Mouse (Mus musculus) adrenal gland, postnatal 25 days (tissue): ENCODE data around the gene Cercam. TPM values are rescaled to one million over a fixed set of nuclear protein-coding genes. Genes with fewer than 3 reads are reported as not detected.
"Not testable (repeated sequence)": the region's sequence is repeated elsewhere in the genome, so short reads cannot be mapped to it uniquely, and the experiment has no call there.

ENCODE experiments used
- DNase-seq: peaks from one replicate; pipeline ENCODE4 v3.0.0; 2021; ENCODE audit warnings: mixed read lengths
- microRNA-seq, 2 experiments: library from miRNA; unstranded; fragments of <30 nt; microRNA quantifications; one replicate each; pipeline ENCODE4 v1.2.0; 2021
- total RNA-seq: library from RNA; stranded (reverse); gene quantifications from 2 replicates; pipeline ENCODE4 v1.2.3, GENCODE M21; 2021

The Cercam gene
- total RNA-seq, 1 experiment from 2014 or later: 11.6 TPM

DNA sequence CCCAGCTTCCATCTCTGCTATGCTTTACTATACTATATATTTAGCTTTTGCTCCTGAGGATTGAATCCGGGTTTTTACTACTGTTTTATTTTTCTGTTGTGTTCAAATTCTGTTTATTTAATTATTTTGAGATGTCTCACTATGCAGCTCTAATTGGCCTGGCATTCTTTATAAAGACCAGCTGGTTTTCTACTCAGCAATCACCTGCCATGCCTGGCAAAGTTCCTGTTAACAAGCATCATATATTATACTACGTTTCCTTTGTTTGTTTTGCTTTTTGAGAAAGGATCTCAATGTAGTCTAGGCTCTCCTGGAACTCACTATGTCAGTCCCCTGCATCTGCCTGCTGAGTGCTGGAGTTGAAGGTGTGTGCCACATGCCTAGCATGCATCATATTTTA, 28.4 kb downstream of the Cercam start:
- DNase-seq: no peak

- DNase-seq: no peak
These were observed 29.1 kb downstream of the Cercam start for GRCm38 (mm10) chr2:29898081-29898480.

- DNase-seq: no peak
These were observed 33.2 kb downstream of the Cercam start for GRCm38 (mm10) chr2:29902194-29902593.

GRCm38 (mm10) chr2:29908171-29908570, 39.2 kb downstream of the Cercam start:
- not testable (repeated sequence) for DNase-seq

GRCm38 (mm10) chr2:29910042-29910441, 41.1 kb downstream of the Cercam start:
- no peak for DNase-seq

DNA sequence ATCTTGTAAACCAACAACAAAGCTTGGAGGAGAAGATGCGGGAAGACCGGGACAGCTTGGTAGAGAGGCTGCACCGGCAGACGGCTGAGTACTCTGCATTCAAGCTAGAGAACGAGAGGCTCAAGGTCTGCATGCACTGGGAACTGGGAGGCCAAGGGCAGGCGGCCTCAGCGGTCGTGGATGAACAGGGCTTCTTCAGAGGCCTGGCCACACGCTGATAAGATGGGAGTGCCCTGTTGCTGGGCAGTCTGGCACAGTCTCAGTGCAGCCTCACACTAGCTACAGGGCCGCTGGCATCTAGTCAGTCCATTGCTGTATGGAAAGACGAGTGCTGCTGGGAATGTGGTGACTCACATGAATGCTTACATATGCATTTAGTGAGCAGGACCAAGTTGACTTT, 48.7 kb downstream of the Cercam start:
- DNase-seq: peak; percentile 47

DNA sequence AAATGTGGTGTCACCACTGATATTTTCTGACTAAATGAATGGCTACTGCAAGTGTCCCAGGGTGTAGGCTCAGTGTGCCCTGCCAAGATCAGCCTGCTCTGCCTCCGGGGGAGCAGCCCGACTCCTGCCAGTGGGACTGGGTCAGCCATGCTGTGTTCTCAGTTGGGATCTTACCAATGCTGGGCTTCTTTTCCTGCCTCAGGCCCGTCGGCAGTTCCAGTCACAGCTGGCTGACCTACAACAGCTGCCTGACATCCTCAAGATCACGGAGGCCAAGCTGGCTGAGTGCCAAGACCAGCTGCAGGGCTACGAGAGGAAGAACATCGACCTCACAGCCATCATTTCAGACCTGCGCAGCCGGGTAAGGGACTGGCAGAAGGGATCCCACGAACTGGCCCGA, 53.0 kb downstream of the Cercam start:
- peak; percentile 59 for DNase-seq

DNA sequence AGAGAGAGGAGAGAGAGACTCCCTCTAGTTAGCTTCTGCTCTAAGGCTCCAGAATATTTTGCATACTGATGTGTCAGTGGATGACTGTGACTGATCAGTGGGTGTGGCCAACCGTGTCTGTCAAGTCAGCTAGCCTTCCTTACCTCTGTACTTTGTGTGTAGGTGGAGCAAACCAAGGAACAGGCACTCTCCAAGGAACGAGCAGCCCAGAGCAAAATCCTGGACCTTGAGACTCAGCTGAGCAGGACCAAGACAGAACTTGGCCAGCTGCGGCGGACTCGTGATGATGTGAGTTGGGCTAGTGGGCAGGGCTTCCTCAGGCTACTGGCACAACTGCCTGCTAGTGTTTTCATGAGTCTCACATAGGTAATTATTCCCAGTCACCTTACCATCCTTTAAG, 57.6 kb downstream of the Cercam start:
- no peak for DNase-seq

GRCm38 (mm10) chr2:29930506-29930905, 61.5 kb downstream of the Cercam start:
- DNase-seq: peak; percentile 36

DNA sequence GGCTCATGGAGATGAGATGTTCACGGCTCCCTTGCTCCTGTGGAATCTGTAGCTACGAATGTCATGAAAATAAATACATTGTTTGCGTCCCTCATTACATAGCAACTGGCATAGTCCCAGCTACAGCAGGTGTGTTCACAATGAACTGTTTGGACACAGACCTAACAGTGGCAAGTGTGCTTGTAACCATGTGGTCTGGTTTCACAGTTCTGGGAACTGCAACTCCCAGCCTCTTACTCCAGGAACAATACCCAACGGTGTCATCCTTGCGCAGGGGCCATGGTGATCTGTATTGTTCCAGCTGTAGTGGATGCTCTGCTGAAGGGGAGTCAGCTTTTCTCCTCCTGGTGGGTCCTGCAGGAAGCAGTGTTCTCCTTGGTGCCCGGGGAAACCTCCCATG, 62.2 kb downstream of the Cercam start:
- no peak for DNase-seq

Small RNA genes lying within 50 kb of the gene (microRNA-seq; reads per million reads assigned to microRNA genes)
- 0 reads per million in 2 experiments for gene Mir219a-2
- gene Mir219b: 0 reads per million in 2 experiments

Other genes with a start within 250 kb of the Cercam start
- 47.5 and 49.5 TPM in 2 replicates for gene Rapgef1, start 249.4 kb upstream of the Cercam start, total RNA-seq
- not detected in 2 replicates for gene Gm13420, start 117.5 kb upstream of the Cercam start, total RNA-seq
- gene Gm13547, start 109.9 kb upstream of the Cercam start, total RNA-seq: not detected in 2 replicates
- gene Coq4, start 81.7 kb upstream of the Cercam start, total RNA-seq: 19.7 and 23.0 TPM in 2 replicates
- gene Trub2, start 80.7 kb upstream of the Cercam start, total RNA-seq: 29.8 and 42.5 TPM in 2 replicates
- gene Slc27a4, start 66.5 kb upstream of the Cercam start, total RNA-seq: 40.9 and 42.2 TPM in 2 replicates
- 27.4 and 39.2 TPM in 2 replicates for gene Urm1, start 49.1 kb upstream of the Cercam start, total RNA-seq
- 51.0 and 66.3 TPM in 2 replicates for gene Odf2, start 20.1 kb downstream of the Cercam start, total RNA-seq
- 39.1 and 41.9 TPM in 2 replicates for gene Gle1, start 66.3 kb downstream of the Cercam start, total RNA-seq
- 206 and 225 TPM in 2 replicates for gene Sptan1, start 96.4 kb downstream of the Cercam start, total RNA-seq
- 18.5 and 26.6 TPM in 2 replicates for gene Wdr34, start 179.7 kb downstream of the Cercam start, total RNA-seq
- 244 and 253 TPM in 2 replicates for gene Set, start 188.2 kb downstream of the Cercam start, total RNA-seq
- 7.6 and 8.6 TPM in 2 replicates for gene Pkn3, start 208.5 kb downstream of the Cercam start, total RNA-seq
- gene Zdhhc12, start 224.5 kb downstream of the Cercam start, total RNA-seq: 26.0 and 27.4 TPM in 2 replicates